Mouse (Mus musculus): ENCODE data around the gene Kprp.
"Not testable (repeated sequence)": the region's sequence is repeated elsewhere in the genome, so short reads cannot be mapped to it uniquely, and the experiment has no call there.

Kprp gene

GRCm38 (mm10) chr3:92827108-92827507 lies at the start of gene Kprp:
TSS of gene Kprp (minus strand) at chr3:92827247.
- no peak for DNase-seq

GRCm38 (mm10) chr3:92874180-92874579 lies 47.1 kb upstream of the Kprp start:
- DNase-seq = no peak

- no peak for DNase-seq
Measured at GRCm38 (mm10) chr3:92870116-92870515, 43.1 kb upstream of the Kprp start, which contains the start of gene 2310050C09Rik. TSS of gene 2310050C09Rik (minus strand) at chr3:92870216.

GRCm38 (mm10) chr3:92851186-92851585 lies 24.1 kb upstream of the Kprp start, which contains the start of gene Lce1l:
TSS of gene Lce1l (minus strand) at chr3:92851286.
- DNase-seq = no peak

DNA sequence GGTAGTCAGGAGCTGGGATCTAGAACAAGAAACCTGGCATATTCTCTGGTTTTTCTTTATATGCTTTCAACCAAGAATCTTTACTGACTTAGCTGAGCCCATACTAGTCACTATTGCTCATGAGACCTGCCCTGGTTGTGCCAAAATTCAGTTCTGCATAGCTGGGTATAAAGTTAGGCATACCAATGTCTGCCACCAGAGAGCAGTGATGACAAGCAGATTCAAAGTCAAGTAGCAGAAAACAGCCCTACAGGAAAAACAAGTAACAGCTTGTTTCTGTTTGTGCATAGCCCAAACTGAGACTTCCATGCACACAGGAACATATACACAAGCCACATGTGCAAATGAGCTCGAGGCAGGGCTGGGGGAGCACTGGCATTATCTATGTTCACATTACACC lies 1.2 kb downstream of the Kprp start:
- no peak for DNase-seq

DNA sequence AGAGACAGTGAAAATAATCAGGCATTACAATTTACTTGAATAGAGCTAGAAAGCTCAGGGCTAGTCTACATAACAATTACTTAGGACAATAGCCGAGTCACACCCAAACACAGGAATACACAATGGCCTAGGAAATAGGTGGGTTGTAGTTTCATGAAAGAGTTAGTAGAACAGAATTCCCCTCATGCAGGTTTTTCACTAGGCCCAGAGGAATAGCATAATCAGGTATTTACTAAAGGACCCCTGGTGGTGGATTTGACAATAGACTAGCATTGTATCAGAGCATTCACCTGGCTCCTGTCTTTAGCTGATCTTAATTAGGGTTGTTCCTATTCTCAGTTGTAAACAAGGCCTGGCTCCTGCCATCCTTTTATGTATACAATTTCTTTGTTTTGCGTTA lies 11.0 kb downstream of the Kprp start:
- not testable (repeated sequence) for DNase-seq

DNA sequence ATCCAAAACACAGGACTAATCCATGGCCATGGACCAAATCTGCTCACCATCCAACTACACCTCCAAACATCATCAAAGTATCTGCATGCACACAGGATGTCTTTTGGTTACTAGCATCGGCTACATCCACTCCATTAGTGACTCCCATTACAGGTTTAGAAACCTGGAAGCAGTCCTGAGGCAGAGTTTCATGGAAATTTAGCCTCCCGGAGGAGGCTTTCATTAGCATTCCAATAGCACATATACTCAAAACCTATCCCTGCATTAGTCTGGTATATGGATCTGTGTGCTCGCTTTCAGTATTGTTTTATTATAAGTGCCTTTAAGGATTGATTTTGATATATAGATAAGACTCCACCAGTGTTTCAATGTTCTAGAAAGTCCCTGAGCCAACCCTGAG lies 11.5 kb downstream of the Kprp start:
- no peak for DNase-seq

DNA sequence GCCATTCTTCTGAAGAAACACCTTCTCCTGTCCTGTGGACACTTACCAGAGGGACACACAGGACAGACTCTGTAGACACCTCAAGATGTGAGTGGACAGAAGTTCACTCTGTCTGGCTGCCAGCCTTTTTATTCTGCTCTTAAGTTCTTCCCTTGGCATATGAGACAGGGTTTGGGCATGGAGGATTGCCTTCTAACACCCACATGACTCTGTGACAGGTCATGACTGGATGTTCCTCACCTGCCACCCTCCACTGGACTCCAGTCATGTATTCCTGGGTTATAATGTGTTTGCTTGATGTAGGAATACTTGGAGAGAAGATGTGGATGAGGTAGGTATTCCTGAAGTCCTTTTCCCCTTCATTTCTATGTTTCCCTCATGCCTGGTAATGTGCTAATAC lies 19.3 kb downstream of the Kprp start, which contains the start of gene Lce1k:
Lce1k (minus strand) TSS at position 101 of the 400 bp plus-strand sequence.
- DNase-seq = no peak

GRCm38 (mm10) chr3:92790414-92790813 lies 36.6 kb downstream of the Kprp start, which contains the start of gene Lce1j:
TSS of gene Lce1j (minus strand) at chr3:92790514.
- DNase-seq = no peak

DNA sequence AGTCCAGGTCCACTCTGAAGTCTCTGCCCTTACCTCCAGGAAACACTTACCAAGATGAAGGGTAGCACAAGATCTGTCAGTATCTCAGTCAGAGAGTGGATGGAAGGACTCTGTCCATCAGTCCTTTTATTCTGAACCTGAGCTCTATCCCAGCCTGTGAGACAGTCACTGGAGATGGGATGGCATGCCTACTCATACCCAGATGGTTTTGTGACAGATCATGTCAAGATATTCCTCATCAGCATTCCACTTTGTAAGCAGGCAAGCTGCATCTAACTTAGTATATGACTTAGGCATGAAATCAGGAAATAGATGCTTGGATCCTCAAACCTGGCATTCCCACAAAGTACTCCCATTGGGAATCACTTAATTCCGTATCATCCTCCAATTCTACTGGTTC lies 48.2 kb downstream of the Kprp start, which contains the start of gene Lce1i:
Lce1i (minus strand) TSS at position 101 of the 400 bp plus-strand sequence.
- DNase-seq = no peak

Measured in liver (tissue).